ENCODE assay signal across 12 mouse cellular contexts in the genomic region with DNA sequence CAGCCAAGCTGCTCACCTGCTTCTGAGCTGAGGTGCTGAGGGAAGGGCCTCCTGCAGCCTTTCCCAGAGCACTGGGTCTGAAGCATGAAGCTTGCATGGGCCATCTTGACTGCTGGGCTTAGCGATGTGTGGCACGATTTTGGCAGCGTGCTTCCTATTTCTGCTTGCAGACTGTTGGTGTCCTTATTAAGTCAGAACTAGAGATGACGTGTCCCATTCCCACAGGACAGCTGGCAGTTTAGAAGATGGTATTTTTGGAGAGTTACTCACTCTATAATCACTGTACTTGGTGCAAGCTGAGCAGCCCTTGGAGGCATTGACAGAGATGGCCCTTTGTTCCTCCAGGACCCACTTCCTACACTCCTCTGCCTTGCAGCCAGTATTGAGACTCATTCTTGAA.
DNase-seq lines count a peak whose midpoint lies in the region; ATAC-seq lines count a peak whose summit lies in the region.
"Had no signal": no experiment of that assay in that cellular context is flagged by ENCODE, and none has a peak within 500 bp of the region (broad histone marks: within the 10 kb centered on the region; RNA-seq: fewer than 3 reads in every experiment).

No protein-coding gene starts in this region.

- no peaks in the 10 kb centered on the region for H3K36me3 ChIP-seq in forebrain, embryonic 14.5 days (ENCODE audit: control insufficient read depth, insufficient read depth, low read length)
- no peaks in the 10 kb centered on the region for H3K36me3 ChIP-seq in forebrain, embryonic 11.5 days (ENCODE audit: control insufficient read depth, insufficient read depth, low read length)
- H3K36me3 ChIP-seq: heart, embryonic 13.5 days had no signal

- H3K27me3 ChIP-seq in forebrain, embryonic 14.5 days (replicated peaks; ENCODE audit: control insufficient read depth, insufficient read depth, low read length) = no peaks in the 10 kb centered on the region
- H3K27me3 ChIP-seq in forebrain, embryonic 11.5 days (ENCODE audit: control insufficient read depth, insufficient read depth, low read length) = no peaks in the 10 kb centered on the region
- H3K27me3 ChIP-seq: heart, embryonic 13.5 days had no signal

- H3K9ac ChIP-seq in forebrain, embryonic 14.5 days (ENCODE audit: low read length) = no peak overlapping the region
- H3K9ac ChIP-seq in forebrain, embryonic 11.5 days (ENCODE audit: low read length) = no peak overlapping the region
- H3K9ac ChIP-seq: heart, embryonic 13.5 days had no signal

- H3K4me2 ChIP-seq in forebrain, embryonic 14.5 days (ENCODE audit: low read length) = no peak overlapping the region
- H3K4me2 ChIP-seq in forebrain, embryonic 11.5 days (ENCODE audit: low read depth, low read length, severe bottlenecking) = no peak overlapping the region
- H3K4me2 ChIP-seq: heart, embryonic 13.5 days had no signal

- DNase-seq in cerebellum, postnatal 4 days (ENCODE audit: low spot score in 2 of 2) = no peak
- DNase-seq in cerebellum, postnatal 10 days = peak; percentile 51 to 54
- peak; percentile 87 for DNase-seq in layer of hippocampus, adult 9-11 months
- peak; percentile 54 to 76 for DNase-seq in right cerebral cortex, postnatal 10 days (ENCODE audit: low spot score in 2 of 2)
- DNase-seq in forebrain, embryonic 14.5 days (ENCODE audit: low spot score) = no peak
- no peak for DNase-seq in forebrain, embryonic 11.5 days (ENCODE audit: low spot score)
- DNase-seq: liver had no signal

- 89% methylated on average over 4 of the region's 4 CpGs for WGBS in forebrain, embryonic 14.5 days
- WGBS in forebrain, embryonic 11.5 days = 85% methylated on average over 4 of the region's 4 CpGs

- H3K9me3 ChIP-seq in forebrain, embryonic 14.5 days (replicated peaks; ENCODE audit: control insufficient read depth, low read length) = no peaks in the 10 kb centered on the region
- H3K9me3 ChIP-seq in forebrain, embryonic 11.5 days (ENCODE audit: control insufficient read depth, low read length) = no peaks in the 10 kb centered on the region
- H3K9me3 ChIP-seq: heart, embryonic 13.5 days had no signal

- no peak overlapping the region for H3K27ac ChIP-seq in forebrain, embryonic 14.5 days (ENCODE audit: low read depth, low read length)
- H3K27ac ChIP-seq in forebrain, embryonic 11.5 days (ENCODE audit: low read depth, low read length) = no peak overlapping the region
- H3K27ac ChIP-seq: heart, embryonic 13.5 days; macrophage had no signal

- H3K4me3 ChIP-seq in forebrain, embryonic 14.5 days (ENCODE audit: low read depth, low read length) = no peak overlapping the region
- no peak overlapping the region for H3K4me3 ChIP-seq in forebrain, embryonic 11.5 days (ENCODE audit: low read depth, low read length)
- H3K4me3 ChIP-seq: heart, embryonic 13.5 days had no signal

- ATAC-seq in cerebellum, adult (ENCODE audit: insufficient number of reproducible peaks, low FRiP score, low TSS enrichment) = 0 out of 2 replicates have a peak, but pooled peaks have one; percentile 26
- ATAC-seq in CD4-positive, CD25-positive, alpha-beta regulatory T cell, adult 4 months = no peak
- ATAC-seq in forebrain, embryonic 14.5 days = no peak
- ATAC-seq in forebrain, embryonic 11.5 days (replicated peaks; ENCODE audit: low FRiP score) = no peak
- ATAC-seq: intestine, postnatal 0 days had no signal

- no peaks in the 10 kb centered on the region for H3K4me1 ChIP-seq in forebrain, embryonic 14.5 days (ENCODE audit: control insufficient read depth, insufficient read depth, low read length)
- no peaks in the 10 kb centered on the region for H3K4me1 ChIP-seq in forebrain, embryonic 11.5 days (replicated peaks; ENCODE audit: control insufficient read depth, insufficient read depth, low read length)
- H3K4me1 ChIP-seq: heart, embryonic 13.5 days had no signal

Comparison
In these comparisons a context has a peak if more than half of its experiments do, and no peak if none do; other contexts are left out.
1. DNase-seq: peak in cerebellum, postnatal 10 days (2 of 2), layer of hippocampus, adult 9-11 months (single experiment) and right cerebral cortex, postnatal 10 days (2 of 2); none in cerebellum, postnatal 4 days (0 of 2), forebrain, embryonic 14.5 days (single experiment) and forebrain, embryonic 11.5 days (single experiment).